Mouse (Mus musculus) heart, adult 9 months (tissue): ENCODE data around the gene Tigit.

Source experiments
- DNase-seq, 2 experiments: peaks; one replicate each; pipeline ENCODE4 v3.0.0; 2022; ENCODE audit warnings: low spot score in 2 of 2

Gene Tigit

GRCm38 (mm10) chr16:43663978-43664579, at the start of gene Tigit:
Gene Tigit, minus strand, starts transcription at chr16:43664146.
- no peak for DNase-seq

- DNase-seq = no peak
Observed at GRCm38 (mm10) chr16:43711361-43711760, 47.4 kb upstream of the Tigit start.

GRCm38 (mm10) chr16:43710651-43711050, 46.7 kb upstream of the Tigit start:
- peak; percentile 83 to 85 for DNase-seq

GRCm38 (mm10) chr16:43710134-43710475, 46.2 kb upstream of the Tigit start:
- no peak for DNase-seq

GRCm38 (mm10) chr16:43709432-43710133, 45.6 kb upstream of the Tigit start:
- DNase-seq = peak in 1 of 2 experiments; percentile 7

GRCm38 (mm10) chr16:43709062-43709413, 45.1 kb upstream of the Tigit start:
- DNase-seq = peak in 1 of 2 experiments; percentile 28

GRCm38 (mm10) chr16:43708335-43709061, 44.6 kb upstream of the Tigit start:
- DNase-seq = no peak

GRCm38 (mm10) chr16:43701765-43702504, 38.0 kb upstream of the Tigit start:
- peak; percentile 51 to 68 for DNase-seq

- DNase-seq = no peak
Observed at GRCm38 (mm10) chr16:43700575-43700974, 36.6 kb upstream of the Tigit start.

- DNase-seq = no peak
Observed at GRCm38 (mm10) chr16:43698735-43699649, 35.0 kb upstream of the Tigit start.

- DNase-seq = no peak
Observed at GRCm38 (mm10) chr16:43697772-43698171, 33.8 kb upstream of the Tigit start.

- no peak for DNase-seq
Observed at GRCm38 (mm10) chr16:43695852-43696251, 31.9 kb upstream of the Tigit start.

GRCm38 (mm10) chr16:43694104-43694503, 30.2 kb upstream of the Tigit start:
- DNase-seq = no peak

GRCm38 (mm10) chr16:43692611-43693010, 28.7 kb upstream of the Tigit start:
- DNase-seq = no peak

- DNase-seq = no peak
Observed at GRCm38 (mm10) chr16:43691741-43692140, 27.8 kb upstream of the Tigit start.

- no peak for DNase-seq
Observed at GRCm38 (mm10) chr16:43690912-43691311, 27.0 kb upstream of the Tigit start.

- no peak for DNase-seq
Observed at GRCm38 (mm10) chr16:43690211-43690690, 26.3 kb upstream of the Tigit start.

GRCm38 (mm10) chr16:43687968-43688367, 24.0 kb upstream of the Tigit start:
- DNase-seq = no peak

- DNase-seq = no peak
Observed at GRCm38 (mm10) chr16:43674400-43674799, 10.5 kb upstream of the Tigit start.

- DNase-seq = no peak
Observed at GRCm38 (mm10) chr16:43672697-43673096, 8.8 kb upstream of the Tigit start.

- no peak for DNase-seq
Observed at GRCm38 (mm10) chr16:43671972-43672371, 8.0 kb upstream of the Tigit start.
